Mouse (Mus musculus): Measurements from ENCODE around the gene Gfy.

DNA sequence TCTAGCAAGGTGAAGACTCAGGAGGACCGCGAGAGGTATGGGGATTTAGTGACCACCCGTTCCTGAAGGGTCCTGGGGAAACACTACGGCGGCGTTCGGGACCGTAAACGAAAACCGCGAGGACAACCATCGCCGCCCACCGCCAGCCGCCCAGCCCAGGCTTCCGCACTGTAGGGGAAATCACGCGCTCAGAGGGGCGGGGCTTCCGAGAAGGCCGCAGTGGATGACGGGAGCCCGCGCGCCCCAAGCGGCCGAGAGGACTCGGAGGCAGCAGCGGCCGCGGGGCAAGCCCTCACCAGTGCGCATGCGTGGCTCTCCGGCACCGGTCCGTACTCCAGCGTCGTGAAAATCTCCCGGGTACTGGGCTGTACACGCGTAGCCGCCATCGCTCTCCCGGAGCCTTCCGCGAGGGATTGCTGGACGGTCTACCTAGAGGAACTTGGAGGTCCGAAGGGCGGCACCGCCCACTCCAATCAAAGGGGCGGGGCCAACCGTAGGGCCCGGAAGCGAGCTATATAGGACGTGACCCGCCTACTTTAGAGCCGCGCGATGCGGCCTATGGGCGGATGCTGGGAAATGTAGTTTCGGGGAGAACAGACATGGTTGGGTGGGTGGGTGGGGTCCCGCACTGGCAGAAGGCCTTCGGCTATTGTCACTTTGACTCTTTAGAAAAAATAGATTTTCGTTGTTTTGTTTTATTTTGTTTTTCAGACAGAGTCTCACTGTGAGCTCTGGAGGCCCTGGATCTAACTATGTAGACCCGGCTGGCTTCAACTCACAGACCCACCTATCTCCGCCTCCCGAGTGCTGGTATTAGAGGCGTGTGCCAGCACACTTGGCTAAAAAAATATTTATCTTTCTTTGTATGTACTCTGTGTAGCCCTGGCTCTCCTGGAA, 25.0 kb downstream of the Gfy start, which contains the start of the genes Pih1d1 and Aldh16a1:
- TF ChIP-seq EP300 (IDR thresholded peaks at IDR 0.05; ENCODE audit: low read depth): peak; percentile 42; the same call in 1 of the 2 replicates
- TF ChIP-seq CTCF (IDR thresholded peaks at IDR 0.05; ENCODE audit: low read depth): peak; percentile 76
